Mouse (Mus musculus) CD4-positive naive resting alpha-beta T cell, adult 76 days (primary cell): ENCODE data around the gene Nmt2. TPM values are rescaled to one million over a fixed set of nuclear protein-coding genes. Genes with fewer than 3 reads are reported as not detected.

Experiments
- total RNA-seq: library from RNA; stranded (reverse); gene quantifications from one replicate; pipeline ENCODE4 v1.2.4, GENCODE M21; 2023

Gene Nmt2
- 39.0 TPM for total RNA-seq

GRCm38 (mm10) chr2:3283602-3284472 is at the start of gene Nmt2:
TSS of gene Nmt2 (plus strand) at chr2:3284212.

GRCm38 (mm10) chr2:3332484-3333242 is 48.7 kb downstream of the Nmt2 start, which contains the start of gene Rpp38:
TSS of gene Rpp38 (minus strand) at chr2:3332643.

GRCm38 (mm10) chr2:3335611-3336301 is 51.7 kb downstream of the Nmt2 start, which contains the start of gene Acbd7:
TSS of gene Acbd7 (plus strand) at chr2:3336168.

Other genes with a start within 250 kb of the Nmt2 start
- not detected for gene Fam171a1, start 170.0 kb upstream of the Nmt2 start, total RNA-seq
- 4.5 TPM for gene Rpp38, start 48.4 kb downstream of the Nmt2 start, total RNA-seq
- gene Acbd7, start 52.0 kb downstream of the Nmt2 start, total RNA-seq: not detected
- gene Olah, start 113.0 kb downstream of the Nmt2 start, total RNA-seq: not detected
- not detected for gene Meig1, start 138.4 kb downstream of the Nmt2 start, total RNA-seq
- 41.8 TPM for gene Dclre1c, start 139.9 kb downstream of the Nmt2 start, total RNA-seq
- gene Suv39h2, start 190.8 kb downstream of the Nmt2 start, total RNA-seq: 3.9 TPM
- gene Gm45902, start 228.6 kb downstream of the Nmt2 start, total RNA-seq: 16.3 TPM
- 108 TPM for gene Hspa14, start 228.6 kb downstream of the Nmt2 start, total RNA-seq
- gene Cdnf, start 228.8 kb downstream of the Nmt2 start, total RNA-seq: 0.35 TPM